ENCODE assay signal across 16 mouse cellular contexts in genomic region chr11:109696519-109696918, GRCm38 (mm10). TPM values are rescaled to one million over a fixed set of nuclear protein-coding genes. Genes with fewer than 3 reads are reported as not detected.
"Had no signal": no experiment of that assay in that cellular context is flagged by ENCODE, and none has a peak within 500 bp of the region (broad histone marks: within the 10 kb centered on the region; RNA-seq: fewer than 3 reads in every experiment).

No protein-coding gene starts in this region.

- H3K36me3 ChIP-seq: midbrain, embryonic 10.5 days; midbrain, embryonic 12.5 days; neural tube, embryonic 12.5 days; stomach, embryonic 15.5 days had no signal

- H3K27me3 ChIP-seq: midbrain, embryonic 12.5 days; neural tube, embryonic 12.5 days; stomach, embryonic 15.5 days had no signal

- H3K4me3 ChIP-seq: midbrain, embryonic 10.5 days; midbrain, embryonic 12.5 days; neural tube, embryonic 12.5 days; stomach, embryonic 15.5 days had no signal

- H3K9ac ChIP-seq: lung, embryonic 14.5 days; midbrain, embryonic 12.5 days; neural tube, embryonic 12.5 days; stomach, embryonic 15.5 days had no signal

- DNase-seq: lung, adult 18-20 months; lung, embryonic 14.5 days; lung, postnatal 10 days; lung, postnatal 4 days; midbrain, embryonic 14.5 days; right cerebral cortex, postnatal 14 days; thymus, adult 2 months; thymus, postnatal 25 days; thymus, postnatal 4 days had no signal

- H3K27ac ChIP-seq: midbrain, embryonic 10.5 days; midbrain, embryonic 12.5 days; neural tube, embryonic 12.5 days; stomach, embryonic 15.5 days; stomach, postnatal 0 days had no signal

- H3K9me3 ChIP-seq: midbrain, embryonic 10.5 days; midbrain, embryonic 12.5 days; neural tube, embryonic 12.5 days; stomach, embryonic 15.5 days had no signal

- ATAC-seq: midbrain, embryonic 16.5 days had no signal

- H3K4me2 ChIP-seq: lung, embryonic 14.5 days; midbrain, embryonic 12.5 days; neural tube, embryonic 12.5 days; stomach, embryonic 15.5 days had no signal

- H3K4me1 ChIP-seq: midbrain, embryonic 10.5 days; midbrain, embryonic 12.5 days; neural tube, embryonic 12.5 days; stomach, embryonic 15.5 days had no signal

RNA-seq across cellular contexts. Expression of gene Fam20a, which starts 25.6 kb away (rescaled TPM):
- total RNA-seq: neutrophil, adult 5-6 weeks had no signal
